Mouse (Mus musculus) G1E (cell line): ENCODE measurements around the gene Prkag3. TPM values are rescaled to one million over a fixed set of nuclear protein-coding genes. Genes with fewer than 3 reads are reported as not detected.
A peak's percentile ranks its signal among the peaks of the same experiment; 100 is the strongest.

Source experiments
- ATAC-seq: 2 replicates; pipeline ENCODE4 v1.8.0; 2016; ENCODE audit warnings: mild to moderate bottlenecking; ENCODE audit not compliant: insufficient number of reproducible peaks, poor library complexity, low FRiP score, severe bottlenecking; ENCODE audit errors: extremely low read depth
- DNase-seq: peaks from one replicate; pipeline ENCODE4 v3.0.0; 2012; ENCODE audit warnings: low spot score
- H3K27me3 ChIP-seq: 2 replicates; pipeline ENCODE4 v1.6.1; 2012; ENCODE audit warnings: mild to moderate bottlenecking, low read length, inconsistent platforms; ENCODE audit not compliant: insufficient read depth
- H3K36me3 ChIP-seq: replicated peaks from 2 replicates; pipeline ENCODE3; 2012; ENCODE audit warnings: mild to moderate bottlenecking, inconsistent platforms
- H3K4me1 ChIP-seq: 2 replicates; pipeline ENCODE4 v1.6.1; 2012; ENCODE audit warnings: low read depth, low read length, inconsistent platforms, mixed read lengths; ENCODE audit not compliant: insufficient read depth
- H3K4me3 ChIP-seq: 2 replicates; pipeline ENCODE4 v1.5.1; 2012; ENCODE audit warnings: low read depth, mild to moderate bottlenecking, inconsistent platforms, low read length, moderate library complexity, mixed read lengths
- H3K9me3 ChIP-seq: replicated peaks from 2 replicates; pipeline ENCODE4 v1.6.1; 2012; ENCODE audit warnings: inconsistent platforms
- CTCF ChIP-seq: IDR thresholded peaks from 2 replicates; pipeline ENCODE4 v1.5.1; 2012; ENCODE audit warnings: low read depth, low read length, inconsistent platforms, mixed read lengths
- GATA1 ChIP-seq: IDR thresholded peaks from 2 replicates; pipeline ENCODE4 v1.6.1; 2012; ENCODE audit warnings: borderline replicate concordance, low read length, inconsistent platforms, mixed read lengths
- GATA2 ChIP-seq: IDR thresholded peaks from 2 replicates; pipeline ENCODE4 v1.6.1; 2012; ENCODE audit warnings: low read depth, low read length, inconsistent platforms, borderline replicate concordance
- POLR2AphosphoS5 ChIP-seq: IDR thresholded peaks from 2 replicates; pipeline ENCODE4 v1.6.1; 2012; ENCODE audit warnings: low read depth, low read length, inconsistent platforms; ENCODE audit not compliant: insufficient replicate concordance
- TAL1 ChIP-seq: conservative IDR thresholded peaks from 2 replicates; pipeline ENCODE4 v1.6.1; 2012; ENCODE audit warnings: low read depth, low read length, inconsistent platforms, mixed read lengths
- polyA plus RNA-seq: library from polyadenylated mRNA; stranded (reverse); fragments of >175 nt; gene quantifications from 2 replicates; pipeline ENCODE4 v1.2.3, GENCODE M21; 2012
- total RNA-seq, 2 experiments: library from RNA; stranded (forward) in 1 of 2; stranded (reverse) in 1 of 2; fragments of 200-1000 nt in 1 of 2; fragments of >200 nt in 1 of 2; fragmentation: Nextera tagmentation in 1 of 2; gene quantifications; 2 replicates each; pipeline ENCODE4 v1.2.3; 2014 to 2017

The Prkag3 gene
- total and polyA plus RNA-seq, 3 experiments: not detected

GRCm38 (mm10) chr1:74778934-74779486 lies 30.0 kb upstream of the Prkag3 start:
- peaks cover under 1% of the 10 kb centered on the region for H3K9me3 ChIP-seq
- H3K36me3 ChIP-seq: no peaks in the 10 kb centered on the region
- TF ChIP-seq CTCF: no peak
- TF ChIP-seq TAL1: no peak
- no peak for TF ChIP-seq GATA1
- no peak for TF ChIP-seq POLR2AphosphoS5
- no peak for TF ChIP-seq GATA2
- H3K27me3 ChIP-seq: peaks cover 25% of the 10 kb centered on the region
- H3K4me1 ChIP-seq: no peaks in the 10 kb centered on the region; the same call in 1 of the 2 replicates
- no peak for ATAC-seq
- H3K4me3 ChIP-seq: no peak overlapping the region
- DNase-seq: no peak

DNA sequence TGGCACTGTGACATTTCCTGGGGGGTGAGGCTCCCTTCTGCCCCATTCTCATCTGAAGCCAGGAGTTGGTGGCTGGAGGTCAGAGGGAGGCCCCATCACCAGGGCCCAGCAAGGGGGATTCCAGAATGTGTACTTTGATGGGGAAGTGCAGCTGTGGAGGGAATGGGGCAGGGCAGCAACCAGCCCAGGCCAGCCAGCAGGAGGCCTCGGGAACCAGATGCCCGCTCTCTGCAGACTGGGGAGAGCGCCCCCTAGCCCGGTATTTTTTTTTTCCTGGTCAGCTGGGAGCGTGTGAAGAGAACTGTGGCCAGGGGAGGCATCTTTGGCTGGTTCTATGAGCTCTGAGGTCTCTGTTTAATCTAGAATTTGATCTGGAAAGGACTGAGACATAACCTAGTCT lies 26.8 kb upstream of the Prkag3 start:
- no peak for DNase-seq
- TF ChIP-seq GATA2: no peak
- no peak for TF ChIP-seq GATA1
- no peak for TF ChIP-seq TAL1
- TF ChIP-seq CTCF: no peak
- no peak for TF ChIP-seq POLR2AphosphoS5
- Histone ChIP-seq H3K27me3 (peaks cover 44% of the 10 kb centered on the region), H3K4me3 (no peak overlapping the region), H3K4me1 (peaks cover 6% of the 10 kb centered on the region; the same call in 1 of the 2 replicates), H3K9me3 (0 out of 2 replicates have a peak, but pooled peaks cover 2% of the 10 kb centered on the region), H3K36me3 (no peaks in the 10 kb centered on the region)
- ATAC-seq: no peak

DNA sequence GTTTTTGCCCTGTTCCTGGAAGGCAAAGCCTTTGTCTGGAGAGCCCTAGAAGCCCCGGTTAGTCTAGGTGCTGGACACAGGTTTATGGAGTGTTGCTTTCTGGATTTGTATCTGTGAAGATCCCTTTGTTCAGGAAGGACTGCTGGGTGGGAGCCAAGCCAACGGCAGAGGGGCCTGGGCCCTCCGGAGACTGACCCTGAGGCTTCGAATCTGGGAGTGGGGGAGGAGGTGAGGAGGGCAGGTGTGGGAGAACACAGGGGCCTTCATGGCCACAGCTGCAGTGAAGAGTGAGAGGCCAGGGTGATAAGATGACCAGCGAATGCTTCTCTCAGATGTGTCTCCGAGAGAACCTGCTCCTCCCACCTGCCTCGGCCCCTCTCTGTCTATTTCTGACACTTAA lies 25.0 kb upstream of the Prkag3 start:
- ATAC-seq: no peak
- peaks cover 45% of the 10 kb centered on the region for H3K27me3 ChIP-seq
- peaks cover 6% of the 10 kb centered on the region; the same call in 1 of the 2 replicates for H3K4me1 ChIP-seq
- no peak for DNase-seq
- TF ChIP-seq CTCF (no peak), GATA1 (no peak), POLR2AphosphoS5 (no peak)
- H3K9me3 ChIP-seq: 0 out of 2 replicates have a peak, but pooled peaks cover 2% of the 10 kb centered on the region
- no peaks in the 10 kb centered on the region for H3K36me3 ChIP-seq
- no peak overlapping the region for H3K4me3 ChIP-seq

GRCm38 (mm10) chr1:74773136-74773535 lies 24.1 kb upstream of the Prkag3 start:
- DNase-seq (peak; percentile 71), ATAC-seq (peak; percentile 93)
- no peaks in the 10 kb centered on the region for H3K36me3 ChIP-seq
- H3K9me3 ChIP-seq: 0 out of 2 replicates have a peak, but pooled peaks cover 2% of the 10 kb centered on the region
- TF ChIP-seq GATA1 (no peak), GATA2 (no peak), POLR2AphosphoS5 (no peak), TAL1 (no peak), CTCF (no peak)
- H3K4me1 ChIP-seq: peaks cover 10% of the 10 kb centered on the region
- H3K27me3 ChIP-seq: peaks cover 45% of the 10 kb centered on the region
- H3K4me3 ChIP-seq: no peak overlapping the region

DNA sequence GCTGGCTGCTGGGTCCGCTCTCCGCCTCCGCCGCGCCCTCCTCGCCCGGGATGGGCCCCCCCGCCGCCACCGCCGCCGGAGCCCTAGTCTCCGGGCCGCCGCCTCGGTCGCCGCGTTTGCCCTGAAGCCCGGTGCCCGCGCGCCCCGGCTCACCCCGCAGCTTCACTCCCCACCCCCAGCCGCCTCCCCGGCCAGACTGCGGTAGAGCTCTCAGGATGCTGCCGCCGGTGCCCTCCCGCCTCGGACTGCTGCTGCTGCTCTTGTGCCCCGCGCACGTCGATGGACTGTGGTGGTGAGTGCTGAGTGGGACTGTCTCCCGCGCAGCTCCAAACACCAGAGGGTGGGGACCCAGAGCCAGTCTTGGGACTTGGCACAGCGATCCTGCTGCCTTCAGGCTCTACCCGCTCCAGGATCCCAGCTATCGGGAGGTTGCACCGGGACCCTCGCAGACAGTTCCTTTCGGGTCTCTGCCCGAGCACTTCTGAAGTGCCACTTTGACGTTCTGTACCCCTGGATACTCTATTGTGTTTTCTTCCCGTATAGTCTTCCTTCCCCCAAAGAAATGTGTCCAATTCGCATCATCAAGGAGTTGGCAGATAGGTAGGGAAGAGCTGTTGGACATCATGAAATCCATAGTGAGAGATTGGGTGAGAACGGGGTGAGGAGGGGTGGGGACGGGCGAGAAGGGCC lies 23.1 kb upstream of the Prkag3 start:
- H3K4me1 ChIP-seq: peaks cover 10% of the 10 kb centered on the region
- H3K4me3 ChIP-seq: no peak overlapping the region
- TF ChIP-seq CTCF (no peak), GATA2 (no peak), TAL1 (no peak), POLR2AphosphoS5 (no peak), GATA1 (no peak)
- H3K9me3 ChIP-seq: 0 out of 2 replicates have a peak, but pooled peaks cover 2% of the 10 kb centered on the region
- DNase-seq (no peak), ATAC-seq (no peak)
- H3K36me3 ChIP-seq: no peaks in the 10 kb centered on the region
- peaks cover 45% of the 10 kb centered on the region for H3K27me3 ChIP-seq

GRCm38 (mm10) chr1:74771845-74771930 lies 22.7 kb upstream of the Prkag3 start, which contains the start of gene Wnt6:
Gene Wnt6, plus strand, starts transcription at chr1:74771892.
- Histone ChIP-seq H3K4me1 (peaks cover 10% of the 10 kb centered on the region), H3K9me3 (0 out of 2 replicates have a peak, but pooled peaks cover 2% of the 10 kb centered on the region), H3K4me3 (no peak within 1 kb of the TSS), H3K36me3 (no peaks in the 10 kb centered on the region), H3K27me3 (peaks cover 45% of the 10 kb centered on the region)
- DNase-seq (no peak), ATAC-seq (no peak)
- TF ChIP-seq POLR2AphosphoS5 (no peak), CTCF (no peak), TAL1 (no peak), GATA2 (no peak), GATA1 (no peak)
